Mouse (Mus musculus): Measurements from ENCODE around the gene Dnajc22.

DNA sequence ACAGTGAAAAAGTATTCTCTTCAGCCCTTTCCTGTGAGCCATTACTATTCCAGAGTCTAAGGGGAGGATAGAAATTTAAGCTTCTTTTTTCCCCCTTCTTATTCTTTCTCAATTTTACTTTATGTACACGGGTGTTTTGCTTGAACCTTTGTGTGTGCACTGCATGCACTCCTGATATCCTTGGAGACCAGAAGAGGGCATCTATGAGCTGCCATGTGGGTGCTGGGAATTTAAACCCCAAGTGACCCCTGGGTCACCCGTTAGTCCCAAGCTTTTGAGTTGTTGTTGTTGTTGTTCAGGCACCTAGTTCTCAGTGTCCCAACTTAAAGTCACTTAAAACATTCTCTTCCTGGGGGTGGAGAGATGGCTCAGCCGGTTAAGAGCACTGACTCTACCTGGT lies 7.0 kb downstream of the Dnajc22 start:
- TF ChIP-seq CTCF (IDR thresholded peaks at IDR 0.05; ENCODE audit: low read depth) (peak; percentile 50), EP300 (optimal IDR thresholded peaks at IDR 0.05) (no peak)

All from stomach, postnatal 0 days (tissue).